Mouse (Mus musculus) ES-E14 (cell line): ENCODE measurements around the gene Mrpl48.

Source experiments
- MAFK ChIP-seq: IDR thresholded peaks from 2 replicates; pipeline ENCODE4 v1.6.1; 2014; ENCODE audit warnings: mild to moderate bottlenecking, low read depth, low read length, inconsistent platforms; ENCODE audit not compliant: insufficient read depth
- ZNF384 ChIP-seq: IDR thresholded peaks from 2 replicates; pipeline ENCODE4 v1.6.1; 2012; ENCODE audit warnings: low read depth, low read length, inconsistent platforms

- no peak for TF ChIP-seq ZNF384
- no peak for TF ChIP-seq MAFK
These were observed 29.3 kb downstream of the Mrpl48 start for GRCm38 (mm10) chr7:100578794-100579193.
